Mouse (Mus musculus) C2C12 (cell line): ENCODE results near the gene Plac9a. TPM values are rescaled to one million over a fixed set of nuclear protein-coding genes. Genes with fewer than 3 reads are reported as not detected.
"Not testable (repeated sequence)": the region's sequence is repeated elsewhere in the genome, so short reads cannot be mapped to it uniquely, and the experiment has no call there.

Experiments
- H3K27me3 ChIP-seq: one replicate; pipeline ENCODE4 v1.6.1; 2011; ENCODE audit not compliant: control insufficient read depth, insufficient read depth, insufficient read length
- H3K36me3 ChIP-seq: one replicate; pipeline ENCODE4 v1.6.1; 2011; ENCODE audit not compliant: control insufficient read depth, insufficient read depth
- H3K4me3 ChIP-seq: one replicate; pipeline ENCODE4 v1.5.1; 2011; ENCODE audit warnings: mild to moderate bottlenecking, control low read depth; ENCODE audit not compliant: poor library complexity, insufficient read depth, severe bottlenecking
- H3K79me2 ChIP-seq: one replicate; pipeline ENCODE4 v1.6.1; 2011; ENCODE audit not compliant: control insufficient read depth, insufficient read depth
- H3K79me3 ChIP-seq: one replicate; pipeline ENCODE4 v1.6.1; 2011; ENCODE audit warnings: low read depth, control low read depth
- H3ac ChIP-seq: one replicate; pipeline ENCODE3; 2011; ENCODE audit warnings: low read depth; ENCODE audit not compliant: control insufficient read depth, insufficient read length
- CEBPB ChIP-seq: IDR thresholded peaks from one replicate; pipeline ENCODE4 v1.6.1; 2011; ENCODE audit warnings: low read depth, mild to moderate bottlenecking, control low read depth, moderate library complexity
- CTCF ChIP-seq: IDR thresholded peaks from one replicate; pipeline ENCODE4 v1.5.1; 2011; ENCODE audit not compliant: control insufficient read depth, insufficient read depth, insufficient read length
- FOSL1 ChIP-seq: IDR thresholded peaks from one replicate; pipeline ENCODE4 v1.8.0; 2011; ENCODE audit warnings: mild to moderate bottlenecking, low read length; ENCODE audit not compliant: poor library complexity, insufficient read depth, severe bottlenecking
- MAX ChIP-seq: IDR thresholded peaks from one replicate; pipeline ENCODE4 v1.6.1; 2011; ENCODE audit warnings: mild to moderate bottlenecking, control low read depth
- MYOD1 ChIP-seq: IDR thresholded peaks from one replicate; pipeline ENCODE4 v1.6.1; 2011; ENCODE audit warnings: low read depth; ENCODE audit not compliant: control insufficient read depth, insufficient read length
- MYOG ChIP-seq: IDR thresholded peaks from one replicate; pipeline ENCODE4 v1.6.1; 2011; ENCODE audit not compliant: control insufficient read depth, insufficient read length; ENCODE audit errors: extremely low read depth
- USF1 ChIP-seq: IDR thresholded peaks from one replicate; pipeline ENCODE4 v1.6.1; 2011; ENCODE audit warnings: low read depth, mild to moderate bottlenecking, control low read depth, moderate library complexity
- polyA plus RNA-seq: library from polyadenylated mRNA; unstranded; fragments of >200 nt; fragmentation: generic; extraction: Trizol; gene quantifications from one replicate; pipeline ENCODE4 v1.2.1, GENCODE M21; 2012; ENCODE audit warnings: missing spikeins

Plac9a gene
- polyA plus RNA-seq, 1 experiment: 0.30 TPM

DNA sequence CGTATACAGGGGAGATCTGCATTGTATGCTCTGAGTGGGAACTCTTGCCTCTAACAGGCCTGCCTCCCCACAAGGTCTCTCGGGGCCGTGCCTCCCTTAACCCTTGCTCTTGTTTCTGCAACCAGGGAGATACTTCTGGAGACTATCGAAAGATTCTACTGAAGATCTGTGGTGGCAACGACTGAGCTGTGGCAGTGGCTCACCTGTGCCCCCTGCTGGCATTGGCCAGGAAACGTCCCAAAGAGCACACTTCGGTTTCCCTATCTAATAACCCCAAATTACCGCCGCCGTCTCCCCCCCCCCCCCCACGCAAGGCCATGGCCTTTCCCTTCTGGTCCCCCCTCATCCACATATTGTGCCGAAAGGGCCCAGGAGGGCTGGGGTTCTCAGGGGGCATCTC lies 17.0 kb downstream of the Plac9a start:
- not testable (repeated sequence) for H3K4me3 ChIP-seq, H3K79me3 ChIP-seq, H3K27me3 ChIP-seq, H3K79me2 ChIP-seq, H3ac ChIP-seq, H3K36me3 ChIP-seq

DNA sequence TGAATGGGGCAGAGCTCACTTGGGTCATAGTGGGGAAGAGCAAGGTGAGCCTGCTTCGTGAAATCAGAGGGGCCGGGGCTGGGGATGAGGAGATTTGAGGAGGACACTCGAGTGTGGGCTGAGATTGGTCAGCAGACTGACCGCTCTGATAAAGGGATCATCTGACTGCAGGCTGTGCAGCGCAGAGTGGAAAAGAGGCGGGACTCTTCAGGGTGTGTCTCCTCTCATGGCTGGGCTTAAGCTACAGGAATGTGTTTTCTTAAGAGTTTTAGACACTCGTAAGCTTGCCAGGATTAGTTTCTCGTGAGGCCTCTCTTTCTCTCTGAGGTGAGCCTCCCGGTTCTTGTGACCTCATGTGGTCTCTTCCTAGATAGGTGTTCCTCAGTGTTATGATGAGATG lies 21.1 kb downstream of the Plac9a start:
- H3K36me3 ChIP-seq, H3K4me3 ChIP-seq, H3K27me3 ChIP-seq, H3K79me2 ChIP-seq, H3ac ChIP-seq, H3K79me3 ChIP-seq: not testable (repeated sequence)

DNA sequence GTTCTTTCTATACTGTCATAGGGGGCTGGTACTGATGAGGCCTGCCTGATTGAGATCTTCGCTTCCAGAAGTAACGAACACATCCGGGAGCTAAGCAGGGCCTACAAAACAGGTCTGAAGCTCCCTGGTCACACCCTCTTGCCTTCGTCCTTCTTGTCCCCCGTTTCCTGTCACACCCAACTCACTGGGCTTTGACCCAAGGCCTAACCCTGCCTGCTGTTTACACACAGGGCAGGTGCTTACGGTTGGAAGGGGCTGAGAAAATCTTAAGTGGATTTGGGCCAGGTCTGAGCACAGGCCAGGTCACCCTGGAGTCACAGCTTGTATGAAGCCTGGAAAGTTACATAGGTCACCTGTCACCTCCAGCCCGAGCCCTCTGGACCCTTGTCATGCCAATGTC lies 26.3 kb downstream of the Plac9a start:
- not testable (repeated sequence) for H3K79me3 ChIP-seq, H3K27me3 ChIP-seq, H3ac ChIP-seq, H3K79me2 ChIP-seq, H3K4me3 ChIP-seq, H3K36me3 ChIP-seq

DNA sequence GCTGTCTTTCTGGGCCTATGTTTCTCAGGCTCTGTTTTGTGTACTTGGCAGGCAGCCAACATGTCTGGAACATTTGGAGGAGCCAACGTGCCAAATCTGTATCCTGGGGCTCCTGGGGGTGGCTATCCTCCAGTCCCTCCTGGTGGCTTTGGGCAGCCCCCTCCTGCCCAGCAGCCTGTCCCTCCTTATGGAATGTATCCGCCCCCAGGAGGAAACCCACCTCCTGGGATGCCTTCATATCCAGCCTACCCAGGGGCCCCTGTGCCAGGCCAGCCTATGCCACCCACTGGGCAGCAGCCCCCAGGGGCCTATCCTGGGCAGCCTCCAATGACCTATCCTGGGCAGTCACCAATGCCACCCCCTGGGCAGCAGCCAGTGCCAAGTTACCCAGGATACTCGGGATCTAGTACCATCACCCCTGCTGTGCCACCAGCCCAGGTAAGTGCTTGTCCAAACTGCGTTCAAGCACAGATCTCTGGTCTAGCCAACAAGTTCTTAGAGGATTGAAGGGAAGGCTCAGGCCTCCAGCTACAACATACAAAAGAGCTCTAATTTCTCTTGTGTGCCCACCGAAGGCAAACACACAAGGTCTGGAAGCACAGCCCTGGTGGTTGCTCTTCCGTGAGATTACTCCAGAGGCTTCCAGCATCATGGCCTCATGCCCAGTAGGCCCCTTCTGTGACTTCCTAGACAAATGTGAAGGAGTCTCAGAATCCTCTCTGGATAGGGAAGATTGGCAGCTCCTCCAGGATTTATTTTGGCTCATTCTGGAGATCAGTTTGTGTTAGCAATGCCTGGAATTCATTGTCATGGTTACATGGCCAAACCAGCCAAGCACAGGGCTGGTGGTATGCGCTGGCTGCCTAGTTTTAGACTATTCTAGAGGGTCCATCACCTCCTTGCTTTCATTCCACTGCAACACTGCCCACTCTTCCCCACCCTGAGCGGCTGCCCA lies 30.2 kb downstream of the Plac9a start:
- no peak for TF ChIP-seq FOSL1
- TF ChIP-seq CEBPB: no peak
- no peak for TF ChIP-seq CTCF
- no peak for TF ChIP-seq MYOG
- TF ChIP-seq MAX: no peak
- no peak for TF ChIP-seq USF1
- TF ChIP-seq MYOD1: no peak
- Histone ChIP-seq H3K27me3 (no peaks in the 10 kb centered on the region), H3K79me2 (no peaks in the 10 kb centered on the region), H3ac (no peak overlapping the region), H3K4me3 (no peak overlapping the region), H3K79me3 (no peaks in the 10 kb centered on the region), H3K36me3 (no peaks in the 10 kb centered on the region)

DNA sequence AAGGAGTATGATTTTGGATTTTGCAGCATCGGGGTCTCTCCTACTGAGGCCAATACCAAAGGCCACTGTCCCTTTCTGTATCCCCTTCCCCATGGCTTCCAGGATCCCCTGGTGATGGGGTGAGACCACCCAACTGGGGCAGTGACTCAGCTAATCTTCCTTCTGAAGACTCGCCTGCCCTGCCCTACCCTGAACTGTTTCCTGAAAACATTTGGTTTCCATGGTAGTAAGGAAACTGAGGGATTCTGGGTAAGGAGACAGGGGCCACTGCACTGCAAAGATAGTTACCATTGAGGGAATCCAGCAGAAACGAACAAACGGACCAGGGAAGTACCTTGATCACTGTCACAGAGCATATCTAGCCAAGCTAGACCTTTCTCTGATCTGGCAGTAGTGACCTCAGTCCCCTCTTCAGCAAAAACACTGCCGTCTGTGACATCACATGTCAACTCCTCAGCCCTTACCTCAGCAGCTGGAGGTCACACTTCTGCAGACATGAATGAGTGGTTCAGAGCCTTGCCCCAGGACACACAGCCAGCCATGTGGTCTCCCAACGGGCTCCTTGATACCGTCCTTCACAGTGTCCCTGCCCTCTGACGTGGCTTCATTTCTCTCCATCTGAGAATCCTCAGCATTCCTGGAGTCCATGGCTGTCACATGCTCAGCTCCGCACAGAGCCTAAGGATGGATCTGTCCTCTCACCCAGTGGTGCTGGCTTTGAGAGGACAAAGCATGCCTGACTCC lies 33.6 kb downstream of the Plac9a start:
- no peak overlapping the region for H3K4me3 ChIP-seq
- no peaks in the 10 kb centered on the region for H3K79me2 ChIP-seq
- no peaks in the 10 kb centered on the region for H3K79me3 ChIP-seq
- no peak for TF ChIP-seq MYOG
- no peak for TF ChIP-seq CEBPB
- no peak for TF ChIP-seq FOSL1
- no peak for TF ChIP-seq MYOD1
- no peak for TF ChIP-seq MAX
- no peak for TF ChIP-seq USF1
- no peak for TF ChIP-seq CTCF
- no peaks in the 10 kb centered on the region for H3K27me3 ChIP-seq
- H3K36me3 ChIP-seq: no peaks in the 10 kb centered on the region
- no peak overlapping the region for H3ac ChIP-seq

DNA sequence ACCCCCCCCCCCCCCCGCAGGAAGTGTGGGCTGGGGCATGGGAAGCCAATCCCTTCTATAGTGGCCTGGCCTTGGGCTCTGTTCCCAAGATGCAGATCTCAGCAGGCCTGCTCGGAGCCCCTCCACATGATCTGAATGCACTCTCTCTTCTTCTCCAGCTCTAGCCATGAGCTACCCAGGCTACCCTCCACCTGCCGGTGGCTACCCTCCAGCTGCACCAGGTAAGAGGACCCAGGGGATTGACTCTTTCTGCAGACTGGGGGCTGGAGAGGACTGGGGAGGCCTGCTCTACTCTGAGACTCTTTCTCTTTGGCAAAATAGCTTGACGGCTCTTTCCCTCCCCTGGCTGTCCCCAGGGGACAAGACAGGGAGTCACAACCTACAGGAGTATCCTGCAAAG lies 34.2 kb downstream of the Plac9a start:
- no peak overlapping the region for H3ac ChIP-seq
- no peaks in the 10 kb centered on the region for H3K27me3 ChIP-seq
- H3K79me2 ChIP-seq: no peaks in the 10 kb centered on the region
- TF ChIP-seq CTCF (no peak), CEBPB (no peak)
- no peak overlapping the region for H3K4me3 ChIP-seq
- no peaks in the 10 kb centered on the region for H3K36me3 ChIP-seq
- H3K79me3 ChIP-seq: no peaks in the 10 kb centered on the region
